Mouse (Mus musculus) midbrain, embryonic 15.5 days (tissue): ENCODE results near the gene Tspan13. TPM values are rescaled to one million over a fixed set of nuclear protein-coding genes. Genes with fewer than 3 reads are reported as not detected.

Experiments
- ATAC-seq: fragments of 200-750 bp; cut with Nextera tagmentation; replicated peaks from 2 replicates; pipeline ENCODE4 v1.8.0; 2017; ENCODE audit warnings: moderate TSS enrichment
- H3K27ac ChIP-seq: fragments of 300-500 bp; sonication (generic); 2 replicates; pipeline ENCODE4 v1.5.1; 2015; ENCODE audit warnings: mild to moderate bottlenecking, inconsistent platforms
- H3K27me3 ChIP-seq: fragments of 300-500 bp; sonication (generic); replicated peaks from 2 replicates; pipeline ENCODE4 v1.6.1; 2015; ENCODE audit warnings: inconsistent platforms
- H3K36me3 ChIP-seq: fragments of 300-500 bp; sonication (generic); replicated peaks from 2 replicates; pipeline ENCODE4 v1.6.1; 2015; ENCODE audit warnings: inconsistent platforms
- H3K4me1 ChIP-seq: fragments of 300-500 bp; sonication (generic); 2 replicates; pipeline ENCODE4 v1.6.1; 2015; ENCODE audit warnings: inconsistent platforms
- H3K4me2 ChIP-seq: fragments of 300-500 bp; sonication (generic); 2 replicates; pipeline ENCODE4 v1.6.1; 2015; ENCODE audit warnings: inconsistent platforms, mild to moderate bottlenecking, moderate library complexity
- H3K4me3 ChIP-seq: fragments of 300-500 bp; sonication (generic); 2 replicates; pipeline ENCODE4 v1.5.1; 2015; ENCODE audit warnings: mild to moderate bottlenecking, inconsistent platforms
- H3K9ac ChIP-seq: fragments of 300-500 bp; sonication (generic); 2 replicates; pipeline ENCODE4 v1.6.1; 2015; ENCODE audit warnings: mild to moderate bottlenecking, inconsistent platforms
- H3K9me3 ChIP-seq: fragments of 300-500 bp; sonication (generic); 2 replicates; pipeline ENCODE4 v1.6.1; 2016; ENCODE audit warnings: inconsistent platforms
- WGBS: fragments of 180-500 bp; shearing (Covaris S2); methylation state at CpG from one replicate; pipeline ENCODE4 v1.1.7; 2015; ENCODE audit warnings: mixed read lengths; 5-methylcytosine and 5-hydroxymethylcytosine counted together
- polyA plus RNA-seq: library from polyadenylated mRNA; unstranded; fragments of >200 nt; fragmentation: Nextera tagmentation; extraction: Ambion mirVana; gene quantifications from 2 replicates; pipeline ENCODE4 v1.2.1, GENCODE M21; 2015

The Tspan13 gene
- 391 and 416 TPM in 2 replicates for polyA plus RNA-seq

GRCm38 (mm10) chr12:36042348-36042778 lies at the start of gene Tspan13:
Gene Tspan13 (minus strand): TSS chr12:36042500.
- Histone ChIP-seq H3K27ac (peak within 1 kb of the TSS; percentile 98), H3K9ac (peak within 1 kb of the TSS; percentile 98), H3K4me2 (peak within 1 kb of the TSS; percentile 59), H3K36me3 (no peaks in the 10 kb centered on the region), H3K27me3 (no peaks in the 10 kb centered on the region), H3K9me3 (no peaks in the 10 kb centered on the region), H3K4me1 (peaks cover 24% of the 10 kb centered on the region), H3K4me3 (peak within 1 kb of the TSS; percentile 100)
- peak; percentile 98 for ATAC-seq
- 0% methylated on average over 29 of the region's 35 CpGs for WGBS

DNA sequence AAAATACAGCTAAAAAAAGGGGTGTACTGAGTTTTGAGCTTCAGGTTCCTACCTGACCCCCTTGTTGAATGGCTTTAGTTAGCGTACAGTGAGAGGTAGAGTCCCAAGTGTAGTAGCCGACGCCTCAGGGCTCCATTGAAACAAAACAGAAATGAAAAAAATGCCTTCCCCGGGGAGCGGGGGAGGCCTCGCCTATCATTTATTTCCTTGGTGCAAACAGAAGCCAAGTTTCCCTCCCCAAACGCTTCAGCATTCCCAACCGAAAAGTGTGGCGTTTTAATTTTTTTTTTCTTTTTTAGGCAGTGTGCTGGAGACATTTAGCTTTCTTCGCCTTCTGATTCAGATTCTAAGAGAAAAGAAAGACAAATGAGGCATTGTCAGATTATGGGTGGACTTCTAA lies 49.7 kb upstream of the Tspan13 start:
- ATAC-seq, result no peak
- 94% methylated on average over 10 of the region's 10 CpGs for WGBS
- peaks cover 11% of the 10 kb centered on the region for H3K36me3 ChIP-seq

DNA sequence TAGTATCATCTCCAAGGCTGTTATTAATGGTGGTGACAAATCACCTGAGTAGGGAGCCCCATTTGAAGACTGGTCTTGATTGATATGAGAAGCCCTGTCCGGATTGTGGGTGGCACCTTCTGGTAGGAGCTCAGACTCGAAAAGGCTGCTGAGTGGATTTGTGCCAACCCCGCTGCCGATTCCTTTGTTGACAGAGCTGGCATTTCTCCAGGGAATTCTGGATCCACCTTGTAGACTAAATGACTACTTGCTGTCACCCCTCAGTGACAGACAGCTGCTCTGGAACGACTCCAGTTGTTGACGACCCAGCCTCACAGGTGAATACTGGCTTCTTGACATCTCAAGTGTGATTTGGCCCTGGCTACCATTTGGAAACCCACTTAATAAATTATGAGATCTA lies 46.9 kb upstream of the Tspan13 start:
- Histone ChIP-seq H3K27me3 (no peaks in the 10 kb centered on the region), H3K27ac (no peak overlapping the region), H3K4me1 (no peaks in the 10 kb centered on the region), H3K9ac (no peak overlapping the region), H3K36me3 (peaks cover 11% of the 10 kb centered on the region), H3K9me3 (no peaks in the 10 kb centered on the region), H3K4me2 (no peak overlapping the region), H3K4me3 (no peak overlapping the region)
- 58% methylated on average over 6 of the region's 6 CpGs for WGBS
- peak; percentile 17; the same call in 1 of the 2 replicates for ATAC-seq

More for the DNA sequence above, 49.7 kb upstream of the Tspan13 start:
- no peak overlapping the region for H3K9ac ChIP-seq
- H3K27ac ChIP-seq, result no peak overlapping the region
- H3K9me3 ChIP-seq, result no peaks in the 10 kb centered on the region
- H3K27me3 ChIP-seq, result no peaks in the 10 kb centered on the region
- H3K4me1 ChIP-seq, result no peaks in the 10 kb centered on the region
- no peak overlapping the region for H3K4me3 ChIP-seq
- no peak overlapping the region for H3K4me2 ChIP-seq

GRCm38 (mm10) chr12:36088804-36089203 lies 46.5 kb upstream of the Tspan13 start:
- peak; percentile 41; the same call in 1 of the 2 replicates for ATAC-seq
- H3K9me3 ChIP-seq, result no peaks in the 10 kb centered on the region

DNA sequence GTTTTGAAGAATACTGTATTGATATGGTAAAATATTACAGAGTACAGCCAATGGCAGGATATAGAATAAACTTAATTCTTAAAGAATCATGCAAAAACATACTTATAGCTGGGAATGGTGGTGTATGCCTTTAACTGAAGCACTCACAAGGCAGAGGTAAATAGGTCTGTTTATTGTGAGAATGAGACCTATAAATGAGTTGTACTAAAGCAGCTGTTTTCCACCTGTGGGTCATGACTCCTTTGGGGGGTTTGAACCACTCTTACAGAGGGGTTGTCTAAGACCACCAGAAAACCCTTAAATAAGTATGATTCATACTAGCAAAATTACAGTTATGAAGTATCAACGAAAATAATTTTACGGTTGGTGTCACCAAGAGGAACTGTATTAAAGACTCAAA lies 43.1 kb upstream of the Tspan13 start:
- Histone ChIP-seq H3K27me3 (no peaks in the 10 kb centered on the region), H3K9ac (no peak overlapping the region), H3K9me3 (no peaks in the 10 kb centered on the region), H3K27ac (no peak overlapping the region), H3K4me1 (no peaks in the 10 kb centered on the region), H3K36me3 (no peaks in the 10 kb centered on the region), H3K4me2 (no peak overlapping the region), H3K4me3 (no peak overlapping the region)
- ATAC-seq, result no peak
- 96% methylated on average over 2 of the region's 2 CpGs for WGBS

More at GRCm38 (mm10) chr12:36088804-36089203, 46.5 kb upstream of the Tspan13 start:
- Histone ChIP-seq H3K27ac (no peak overlapping the region), H3K36me3 (peaks cover 11% of the 10 kb centered on the region), H3K4me1 (no peaks in the 10 kb centered on the region), H3K4me3 (no peak overlapping the region), H3K27me3 (no peaks in the 10 kb centered on the region), H3K4me2 (no peak overlapping the region), H3K9ac (no peak overlapping the region)
- 89% methylated on average over 1 of the region's 1 CpGs for WGBS

DNA sequence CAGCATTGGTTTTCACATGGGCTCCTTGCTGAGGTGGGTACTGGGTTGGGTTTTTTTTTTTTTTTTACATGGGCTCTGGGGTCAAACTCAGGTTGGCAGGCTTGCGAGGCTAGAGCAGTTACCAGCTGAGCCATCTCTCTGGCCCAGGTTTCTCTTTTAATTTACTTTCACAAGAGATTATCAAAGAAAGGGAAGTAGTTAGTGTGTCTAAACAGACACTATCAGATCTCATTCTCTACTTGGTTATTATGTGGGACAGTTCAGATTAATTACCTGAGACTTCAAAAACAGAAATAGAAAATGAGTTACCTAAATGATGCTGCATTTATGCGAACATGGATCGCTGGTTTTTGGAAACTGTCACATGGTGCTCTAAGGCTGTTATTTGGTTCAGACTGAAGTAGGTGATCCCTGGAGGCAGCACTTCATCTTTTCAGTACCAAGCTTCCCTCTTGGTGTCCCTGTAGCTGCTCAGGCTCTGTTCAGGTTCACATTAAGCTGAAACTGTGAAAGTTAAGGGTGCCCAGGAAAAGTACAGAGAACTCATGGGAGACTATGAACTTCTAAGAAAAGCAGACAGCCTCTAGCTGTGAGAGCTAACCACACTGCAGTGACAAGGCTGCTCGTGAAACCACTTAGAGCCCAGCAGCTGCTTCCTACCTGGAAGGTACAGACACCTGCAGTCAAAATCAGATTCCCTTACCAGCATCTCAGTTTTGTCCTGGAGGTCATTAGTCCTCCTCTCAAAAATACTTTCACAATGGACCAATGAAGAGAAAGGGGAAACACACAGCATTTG lies 36.0 kb upstream of the Tspan13 start:
- Histone ChIP-seq H3K9ac (no peak overlapping the region), H3K9me3 (no peaks in the 10 kb centered on the region), H3K27ac (no peak overlapping the region), H3K4me3 (no peak overlapping the region), H3K4me1 (peaks cover 2% of the 10 kb centered on the region; the same call in 1 of the 2 replicates), H3K27me3 (no peaks in the 10 kb centered on the region), H3K36me3 (no peaks in the 10 kb centered on the region), H3K4me2 (no peak overlapping the region)
- WGBS, result 81% methylated on average over 4 of the region's 4 CpGs
- ATAC-seq, result no peak

- Histone ChIP-seq H3K4me2 (no peak overlapping the region), H3K4me3 (no peak overlapping the region), H3K27me3 (no peaks in the 10 kb centered on the region), H3K4me1 (peaks cover 8% of the 10 kb centered on the region; the same call in 1 of the 2 replicates), H3K9me3 (no peaks in the 10 kb centered on the region), H3K36me3 (no peaks in the 10 kb centered on the region), H3K27ac (no peak overlapping the region), H3K9ac (no peak overlapping the region)
- 19% methylated on average over 5 of the region's 5 CpGs for WGBS
- ATAC-seq, result 0 out of 2 replicates have a peak, but pooled peaks have one; percentile 45
Observed at GRCm38 (mm10) chr12:36072860-36073259, 30.6 kb upstream of the Tspan13 start.

- H3K27ac ChIP-seq, result no peak overlapping the region
- H3K9me3 ChIP-seq, result no peaks in the 10 kb centered on the region
- 90% methylated on average over 4 of the region's 4 CpGs for WGBS
- no peaks in the 10 kb centered on the region for H3K36me3 ChIP-seq
- H3K9ac ChIP-seq, result no peak overlapping the region
- H3K27me3 ChIP-seq, result no peaks in the 10 kb centered on the region
- H3K4me3 ChIP-seq, result no peak overlapping the region
- H3K4me1 ChIP-seq, result peaks cover 8% of the 10 kb centered on the region; the same call in 1 of the 2 replicates
- no peak for ATAC-seq
- no peak overlapping the region for H3K4me2 ChIP-seq
Observed at GRCm38 (mm10) chr12:36070231-36070630, 27.9 kb upstream of the Tspan13 start.

- H3K4me3 ChIP-seq, result no peak overlapping the region
- no peaks in the 10 kb centered on the region for H3K27me3 ChIP-seq
- ATAC-seq, result no peak
- 95% methylated on average over 2 of the region's 2 CpGs for WGBS
- H3K9ac ChIP-seq, result no peak overlapping the region
- H3K36me3 ChIP-seq, result no peaks in the 10 kb centered on the region
- H3K4me1 ChIP-seq, result peaks cover 1% of the 10 kb centered on the region; the same call in 1 of the 2 replicates
- no peak overlapping the region for H3K27ac ChIP-seq
- no peak overlapping the region for H3K4me2 ChIP-seq
- H3K9me3 ChIP-seq, result no peaks in the 10 kb centered on the region
Observed at GRCm38 (mm10) chr12:36067538-36067937, 25.2 kb upstream of the Tspan13 start.

DNA sequence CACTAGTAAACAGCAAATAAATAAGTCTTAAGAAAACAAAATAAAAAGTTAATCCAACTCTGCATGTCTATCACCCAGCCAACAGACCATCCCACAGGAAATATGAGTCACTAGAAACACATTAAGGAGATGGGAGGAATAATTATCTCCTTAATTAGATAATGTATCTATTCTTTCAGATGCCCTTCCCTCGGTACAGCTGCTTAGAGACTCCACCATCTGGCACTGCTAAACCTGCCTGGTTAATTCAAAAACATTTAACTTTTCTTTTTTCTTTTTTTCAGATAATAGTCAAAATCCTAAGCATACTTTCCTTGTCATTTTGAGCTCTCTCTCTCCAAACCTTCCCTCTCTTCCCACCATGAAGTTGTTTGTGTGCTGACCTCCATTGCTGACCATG lies 23.6 kb upstream of the Tspan13 start:
- Histone ChIP-seq H3K9ac (no peak overlapping the region), H3K27me3 (no peaks in the 10 kb centered on the region), H3K36me3 (no peaks in the 10 kb centered on the region), H3K4me1 (no peaks in the 10 kb centered on the region), H3K27ac (no peak overlapping the region), H3K4me3 (no peak overlapping the region), H3K4me2 (no peak overlapping the region), H3K9me3 (no peaks in the 10 kb centered on the region)
- WGBS, result 60% methylated on average over 1 of the region's 1 CpGs
- ATAC-seq, result no peak

- H3K9ac ChIP-seq, result no peak overlapping the region
- no peak overlapping the region for H3K4me3 ChIP-seq
- H3K9me3 ChIP-seq, result no peaks in the 10 kb centered on the region
- H3K4me2 ChIP-seq, result no peak overlapping the region
- WGBS, result 89% methylated on average over 2 of the region's 2 CpGs
- H3K27me3 ChIP-seq, result no peaks in the 10 kb centered on the region
- ATAC-seq, result no peak
- no peaks in the 10 kb centered on the region for H3K36me3 ChIP-seq
- no peaks in the 10 kb centered on the region for H3K4me1 ChIP-seq
- no peak overlapping the region for H3K27ac ChIP-seq
Observed at GRCm38 (mm10) chr12:36057699-36058098, 15.4 kb upstream of the Tspan13 start.

DNA sequence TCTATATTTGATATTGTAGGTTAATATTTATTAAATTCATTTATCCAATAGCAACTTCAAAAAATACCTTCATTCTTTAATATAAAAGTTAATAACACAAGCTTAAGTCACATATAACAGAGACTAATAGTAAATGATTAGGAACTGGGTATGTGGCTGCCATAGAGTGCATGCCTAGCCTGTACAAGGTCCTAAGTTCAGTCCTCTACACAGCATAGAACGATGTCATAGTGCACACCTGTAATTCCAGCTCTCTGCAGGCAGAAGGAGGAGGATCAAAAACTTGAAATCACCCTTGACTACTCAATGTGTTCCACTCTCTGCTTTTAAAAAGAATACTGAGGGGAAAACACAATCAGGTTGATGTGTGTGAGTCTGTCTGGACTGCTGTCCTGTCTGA lies 8.0 kb upstream of the Tspan13 start:
- Histone ChIP-seq H3K9me3 (no peaks in the 10 kb centered on the region), H3K4me2 (no peak overlapping the region), H3K4me1 (no peaks in the 10 kb centered on the region), H3K36me3 (no peaks in the 10 kb centered on the region), H3K27ac (no peak overlapping the region), H3K27me3 (no peaks in the 10 kb centered on the region), H3K9ac (no peak overlapping the region), H3K4me3 (no peak overlapping the region)
- 80% methylated on average over 1 of the region's 1 CpGs for WGBS
- ATAC-seq, result no peak

- Histone ChIP-seq H3K9me3 (no peaks in the 10 kb centered on the region), H3K4me1 (0 out of 2 replicates have a peak, but pooled peaks cover 5% of the 10 kb centered on the region), H3K4me2 (no peak overlapping the region), H3K27me3 (no peaks in the 10 kb centered on the region), H3K27ac (no peak overlapping the region), H3K36me3 (no peaks in the 10 kb centered on the region), H3K4me3 (no peak overlapping the region), H3K9ac (no peak overlapping the region)
- ATAC-seq, result no peak
- WGBS, result 75% methylated on average over 2 of the region's 2 CpGs
Observed at GRCm38 (mm10) chr12:36047593-36047992, 5.3 kb upstream of the Tspan13 start.
